Mouse (Mus musculus) left cerebral cortex, postnatal 4 days (tissue): ENCODE measurements around the gene Gm37240. TPM values are rescaled to one million over a fixed set of nuclear protein-coding genes. Genes with fewer than 3 reads are reported as not detected.

Experiments used
- DNase-seq: peaks from one replicate; pipeline ENCODE4 v3.0.0-alpha.2; 2022
- intact Hi-C: fragments of 180-260 bp; cut with DNase I; formaldehyde crosslinking; loops from one replicate; pipeline ENCODE4 v1.15.1; 2025
- total RNA-seq, 2 experiments: library from RNA; stranded (reverse); gene quantifications; 2 replicates each; pipeline ENCODE4 v1.2.3; 2021

Gm37240 gene
- total RNA-seq, 2 experiments from 2014 or later, result 3.3 to 3.6 TPM

GRCm38 (mm10) chr3:84715073-84715768 lies 1172.1 kb downstream of the Gm37240 start:
- DNase-seq, result peak; percentile 43
- intact Hi-C loops, result no loop called here

GRCm38 (mm10) chr3:84712941-84713340 lies 1174.4 kb downstream of the Gm37240 start:
- intact Hi-C loops, result no loop called here
- DNase-seq, result no peak

GRCm38 (mm10) chr3:84710723-84711122 lies 1176.6 kb downstream of the Gm37240 start:
- intact Hi-C loops, result no loop called here

GRCm38 (mm10) chr3:84709967-84710366 lies 1177.4 kb downstream of the Gm37240 start:
- DNase-seq, result no peak
- intact Hi-C loops, result no loop called here

More at GRCm38 (mm10) chr3:84710723-84711122, 1176.6 kb downstream of the Gm37240 start:
- no peak for DNase-seq

- intact Hi-C loops, result no loop called here
- no peak for DNase-seq
These were observed 1178.2 kb downstream of the Gm37240 start for GRCm38 (mm10) chr3:84709100-84709499.

GRCm38 (mm10) chr3:84708469-84708868 lies 1178.8 kb downstream of the Gm37240 start:
- intact Hi-C loops, result no loop called here
- no peak for DNase-seq

GRCm38 (mm10) chr3:84705224-84705623 lies 1182.1 kb downstream of the Gm37240 start:
- DNase-seq, result no peak
- intact Hi-C loops, result no loop called here

- DNase-seq, result no peak
- intact Hi-C loops, result no loop called here
These were observed 1184.1 kb downstream of the Gm37240 start for GRCm38 (mm10) chr3:84703083-84703810.

- DNase-seq, result peak; percentile 18
- intact Hi-C loops, result no loop called here
These were observed 1185.4 kb downstream of the Gm37240 start for GRCm38 (mm10) chr3:84701964-84702363.

GRCm38 (mm10) chr3:84701509-84701908 lies 1185.8 kb downstream of the Gm37240 start:
- no peak for DNase-seq
- intact Hi-C loops, result no loop called here

- intact Hi-C loops, result loop anchor here (10.0 kb wide), 2 partner anchors 118 to 148 kb away; partner anchors contain the start of gene Fbxw7
These were observed 1190.8 kb downstream of the Gm37240 start for GRCm38 (mm10) chr3:84696428-84696917.

GRCm38 (mm10) chr3:84695867-84696361 lies 1191.4 kb downstream of the Gm37240 start:
- intact Hi-C loops, result loop anchor here (10.0 kb wide), 2 partner anchors 119 to 149 kb away; partner anchors contain the start of gene Fbxw7
- peak; percentile 18 for DNase-seq

More at GRCm38 (mm10) chr3:84696428-84696917, 1190.8 kb downstream of the Gm37240 start:
- DNase-seq, result peak; percentile 26

- DNase-seq, result no peak
- intact Hi-C loops, result loop anchor here (10.0 kb wide), 2 partner anchors 119 to 149 kb away; partner anchors contain the start of gene Fbxw7
These were observed 1191.9 kb downstream of the Gm37240 start for GRCm38 (mm10) chr3:84695418-84695817.

- intact Hi-C loops, result loop anchor here (10.0 kb wide), 2 partner anchors 121 to 151 kb away; partner anchors contain the start of gene Fbxw7
- DNase-seq, result peak; percentile 52
These were observed 1193.4 kb downstream of the Gm37240 start for GRCm38 (mm10) chr3:84693886-84694285.

GRCm38 (mm10) chr3:84692647-84693199 lies 1194.6 kb downstream of the Gm37240 start:
- intact Hi-C loops, result loop anchor here (10.0 kb wide), 2 partner anchors 122 to 152 kb away; partner anchors contain the start of gene Fbxw7
- peak; percentile 30 for DNase-seq

GRCm38 (mm10) chr3:84690091-84690771 lies 1197.1 kb downstream of the Gm37240 start:
- DNase-seq, result no peak
- intact Hi-C loops, result loop anchor here (10.0 kb wide), 2 partner anchors 125 to 155 kb away; partner anchors contain the start of gene Fbxw7

- intact Hi-C loops, result loop anchor here (10.0 kb wide), 2 partner anchors 125 to 155 kb away; partner anchors contain the start of gene Fbxw7
- no peak for DNase-seq
These were observed 1197.7 kb downstream of the Gm37240 start for GRCm38 (mm10) chr3:84689656-84690055.

- DNase-seq, result peak; percentile 68
These were observed 1199.1 kb downstream of the Gm37240 start for GRCm38 (mm10) chr3:84688176-84688575.

GRCm38 (mm10) chr3:84687488-84687846 lies 1199.9 kb downstream of the Gm37240 start:
- intact Hi-C loops, result no loop called here
- DNase-seq, result no peak

More at GRCm38 (mm10) chr3:84688176-84688575, 1199.1 kb downstream of the Gm37240 start:
- intact Hi-C loops, result no loop called here
